Mouse (Mus musculus) Muller cell, postnatal 12 days (primary cell): ENCODE data around the gene Matn1.

ENCODE experiments used
- DNase-seq: peaks from one replicate; pipeline ENCODE4 v3.0.0-alpha.2; 2015; ENCODE audit errors: inconsistent ontology term

Matn1 gene

GRCm38 (mm10) chr4:130984416-130985182 is 40.4 kb downstream of the Matn1 start:
- peak; percentile 10 for DNase-seq

DNA sequence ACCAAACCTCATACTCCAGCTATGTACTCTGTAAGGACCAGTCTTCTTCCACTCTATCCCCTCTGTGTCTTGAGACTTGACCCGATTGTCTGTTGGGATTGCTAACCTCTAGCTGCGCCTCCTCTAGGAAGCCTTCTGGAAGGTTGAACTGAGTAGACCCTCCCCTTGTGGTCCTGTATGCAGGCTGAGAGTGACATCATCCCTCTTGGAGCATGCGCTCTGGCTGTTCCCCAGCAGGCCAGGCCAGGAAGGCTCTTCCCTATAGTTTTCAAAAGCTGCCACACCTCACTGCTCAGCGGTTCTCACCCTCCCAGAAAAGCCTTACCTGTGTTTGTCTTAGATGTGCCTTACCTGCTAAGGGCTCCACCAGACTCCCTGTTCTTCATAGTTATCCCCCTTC is 42.9 kb downstream of the Matn1 start:
- no peak for DNase-seq

- no peak for DNase-seq
Measured at GRCm38 (mm10) chr4:130988219-130988839, 44.1 kb downstream of the Matn1 start.

DNA sequence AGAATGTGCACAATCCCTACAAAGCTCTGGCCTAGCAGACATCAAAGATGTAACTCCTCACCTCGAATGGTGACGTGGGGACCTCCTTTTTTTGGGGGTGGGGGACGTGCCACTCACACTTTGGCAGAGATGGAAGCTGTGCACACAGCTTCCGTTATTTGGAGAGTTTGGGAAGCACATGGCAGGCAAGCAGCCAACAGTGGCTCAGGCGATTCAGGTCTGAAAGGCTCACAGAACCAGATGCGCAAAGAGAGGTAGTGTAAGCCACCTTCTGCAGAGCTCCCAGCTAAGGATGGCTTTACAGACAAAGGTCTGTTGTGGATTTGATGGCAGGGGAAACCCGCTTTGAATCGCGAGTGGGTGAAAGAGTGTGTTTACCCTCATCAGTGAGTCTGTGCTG is 45.0 kb downstream of the Matn1 start:
- no peak for DNase-seq

DNA sequence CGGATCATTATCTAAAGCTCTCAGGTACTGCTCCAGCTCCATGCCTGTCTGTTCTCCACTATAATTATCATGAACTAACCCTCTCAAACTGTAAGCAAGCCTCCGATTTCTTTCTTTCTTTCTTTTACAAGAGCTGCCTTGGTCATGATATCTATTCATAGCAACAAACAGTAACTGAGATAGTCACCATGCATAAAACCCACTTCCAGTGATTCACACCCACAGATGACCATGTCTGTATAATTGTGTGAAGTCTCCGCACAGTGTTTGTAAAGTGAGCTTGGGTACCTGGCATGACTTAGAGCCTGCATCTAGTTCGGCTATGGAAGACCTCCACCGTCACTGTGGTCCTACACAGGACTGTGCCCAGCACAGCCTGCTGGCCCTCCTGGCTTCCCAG is 46.8 kb downstream of the Matn1 start:
- DNase-seq = no peak

DNA sequence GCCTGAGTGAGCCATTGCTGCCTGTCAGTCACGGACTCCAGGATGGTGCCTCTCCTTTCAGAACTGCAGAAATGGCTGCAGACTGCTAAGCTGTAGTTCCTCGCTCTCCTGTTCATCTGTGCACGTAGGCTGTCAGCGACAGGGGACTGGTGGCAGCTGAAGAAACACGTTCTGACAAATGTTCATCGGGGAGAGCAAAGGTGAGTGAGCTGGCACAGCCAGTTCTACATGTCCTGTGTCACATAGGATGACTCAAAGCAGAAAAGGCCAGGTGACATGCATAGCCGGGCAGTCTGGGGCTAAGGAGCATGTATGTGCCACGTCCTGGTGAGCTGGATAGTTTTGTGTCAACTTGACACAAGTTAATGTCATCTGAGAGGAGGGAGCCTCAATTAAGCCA is 50.4 kb downstream of the Matn1 start:
- no peak for DNase-seq

DNA sequence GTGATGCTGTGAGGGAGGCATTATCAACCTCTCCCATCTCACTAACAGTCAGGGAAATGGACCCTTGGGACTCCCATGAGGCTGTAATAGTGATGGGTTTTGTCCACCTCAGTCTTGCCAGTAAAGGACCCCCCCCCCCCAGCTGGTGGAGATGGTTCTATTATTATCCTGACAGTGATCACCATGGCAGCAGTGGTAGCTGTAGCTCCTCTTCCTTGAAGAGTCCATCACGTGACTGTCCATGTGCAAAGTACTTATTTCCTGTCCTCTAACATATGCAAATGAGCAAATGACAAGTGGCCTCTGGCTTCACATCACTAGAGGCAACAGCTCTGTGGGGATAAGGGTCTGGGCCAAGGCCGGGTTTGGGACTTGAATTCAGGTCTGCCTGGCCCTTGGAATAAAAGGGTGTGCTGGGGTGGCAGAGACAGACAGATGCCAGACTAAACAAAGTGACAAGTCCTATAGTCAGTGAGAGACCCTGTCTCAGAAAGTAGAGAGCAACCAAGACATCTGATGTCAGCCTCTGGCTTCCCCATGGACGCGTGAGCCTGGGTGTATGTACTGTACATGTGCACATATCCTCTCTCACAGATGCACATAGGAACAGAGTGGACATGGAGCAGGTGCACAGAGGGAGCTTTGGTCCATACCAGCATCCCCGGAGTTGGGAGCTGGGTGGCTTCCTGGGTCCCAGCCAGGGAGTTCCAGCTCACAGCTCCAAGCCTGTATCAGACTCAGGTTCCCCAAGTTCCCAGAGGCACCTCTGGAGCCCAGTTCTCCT is 55.8 kb downstream of the Matn1 start:
- no peak for DNase-seq

- DNase-seq = no peak
Measured at GRCm38 (mm10) chr4:131000614-131001178, 56.5 kb downstream of the Matn1 start.
